Mouse (Mus musculus) kidney, adult 2 months (tissue): Measurements from ENCODE around the gene Gm20696.

Experiments used
- CTCF ChIP-seq: fragments of 200-500 bp; conservative IDR thresholded peaks from 2 replicates; pipeline ENCODE4 v1.5.1; 2011; ENCODE audit warnings: low read depth, mild to moderate bottlenecking, control low read depth, low read length, moderate library complexity, mixed read lengths; ENCODE audit not compliant: insufficient read depth, insufficient read length
- POLR2A ChIP-seq: fragments of 200-500 bp; IDR thresholded peaks from one replicate; pipeline ENCODE4 v1.6.1; 2011; ENCODE audit warnings: low read depth, low read length, control low read depth

- no peak; the same call in 1 of the 2 replicates for TF ChIP-seq CTCF
- no peak for TF ChIP-seq POLR2A
Observed at GRCm38 (mm10) chr6:99485884-99486640, 180.5 kb downstream of the Gm20696 start.
